Mouse (Mus musculus): ENCODE measurements around the gene Tns3. TPM values are rescaled to one million over a fixed set of nuclear protein-coding genes. Genes with fewer than 3 reads are reported as not detected.

Gene Tns3
- total RNA-seq, 2 experiments from 2014 or later = 27.4 to 29.0 TPM

DNA sequence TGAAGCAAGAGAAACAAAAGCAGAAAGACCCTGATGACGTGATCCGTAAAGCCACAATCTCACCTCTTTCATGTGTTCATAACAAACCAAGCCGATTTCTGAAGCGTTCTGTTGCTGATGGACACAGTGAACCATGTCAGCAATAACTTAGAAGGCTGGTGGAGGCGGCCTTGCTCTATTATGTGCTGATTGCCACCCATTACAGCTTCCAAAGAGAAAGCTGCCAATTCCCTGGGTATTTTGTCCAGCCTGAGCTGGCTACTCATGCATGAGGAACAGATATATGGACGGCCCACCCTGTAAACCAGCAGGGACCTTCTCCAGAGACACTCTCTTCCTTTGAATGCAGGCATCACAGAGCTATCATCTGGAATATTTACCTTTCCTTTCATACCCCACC, 211.1 kb downstream of the Tns3 start:
- DNase-seq = no peak
- intact Hi-C loops (cut with DNase I) = no loop called here

GRCm38 (mm10) chr11:8451597-8452201, 212.6 kb downstream of the Tns3 start:
- DNase-seq = no peak
- intact Hi-C loops (cut with DNase I) = no loop called here

DNA sequence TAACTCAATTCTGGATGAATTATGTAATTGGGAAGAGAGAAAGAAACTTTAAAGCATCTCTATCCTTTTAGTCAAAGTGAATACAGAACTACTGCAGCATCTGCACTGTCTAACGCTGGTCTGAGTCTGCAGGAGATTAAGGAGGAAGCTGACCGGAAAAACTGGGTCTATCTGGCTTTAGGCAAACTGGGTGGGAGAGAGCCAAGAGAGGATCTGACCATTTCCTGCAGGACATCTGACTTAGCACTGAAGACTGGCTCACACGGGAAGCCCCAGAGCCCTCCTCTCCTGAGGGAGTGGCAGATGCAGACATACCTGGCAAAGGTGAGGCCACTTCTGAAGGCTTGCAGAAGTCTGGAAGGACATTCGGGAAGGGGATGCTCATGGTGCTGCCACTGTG, 213.8 kb downstream of the Tns3 start:
- DNase-seq = no peak
- intact Hi-C loops (cut with DNase I) = no loop called here

DNA sequence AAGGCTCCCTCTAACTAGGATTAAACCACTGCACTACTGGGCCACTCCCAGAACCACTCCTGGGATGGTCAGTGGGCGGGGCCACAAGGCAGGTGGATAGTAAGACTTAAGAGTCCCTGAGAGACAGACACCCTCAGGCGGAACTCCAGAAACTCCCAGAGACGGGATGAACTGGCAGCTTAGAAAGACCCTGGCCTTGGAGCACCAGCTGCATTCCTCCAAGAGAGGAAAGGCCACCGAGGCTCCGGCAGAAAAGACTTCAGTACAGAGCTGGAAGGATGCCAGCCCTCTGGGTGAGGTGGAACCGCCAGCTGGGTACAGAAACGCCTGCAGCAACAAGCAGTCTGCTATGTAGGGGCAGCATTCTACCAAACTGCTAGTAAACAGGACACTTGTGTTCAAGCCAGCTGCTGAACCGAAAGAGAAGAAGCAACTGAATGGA, 218.4 kb downstream of the Tns3 start:
- intact Hi-C loops (cut with DNase I) = loop anchor here (2.0 kb wide), 1 partner anchor 23 kb away; no protein-coding TSS in a partner anchor
- DNase-seq = peak; percentile 77 to 78

DNA sequence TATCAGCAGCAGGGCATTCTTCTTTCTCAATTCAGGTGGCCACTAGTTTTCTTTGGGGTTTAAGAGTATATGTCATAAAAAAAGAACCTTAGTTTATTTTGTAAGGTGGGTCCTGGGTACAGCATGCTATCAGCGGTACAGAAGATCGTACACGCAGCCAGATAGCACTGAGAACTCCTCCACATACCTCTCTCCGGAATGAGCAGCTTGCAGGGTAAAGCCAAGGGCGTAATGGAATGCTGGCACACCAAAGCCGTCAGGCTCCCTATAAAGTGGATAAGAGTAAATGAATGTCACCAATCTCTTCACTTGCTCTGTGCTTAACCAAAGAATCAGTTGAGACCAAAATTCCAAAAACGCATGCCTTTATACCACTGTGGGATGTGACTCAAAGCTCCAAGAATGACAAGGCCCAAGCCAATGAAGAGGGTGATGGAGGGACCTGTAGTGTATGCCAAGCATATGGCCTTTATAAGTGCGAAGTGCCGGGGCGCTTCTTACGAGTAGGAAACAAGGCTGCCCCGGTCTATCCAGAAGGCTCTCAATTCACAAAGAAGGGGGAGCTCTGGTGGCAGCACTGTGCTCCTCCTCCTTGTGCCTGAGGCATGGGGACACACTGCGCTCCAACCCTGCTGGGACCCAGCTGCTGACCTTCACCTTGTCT, 219.4 kb downstream of the Tns3 start:
- DNase-seq = peak; percentile 28 to 32
- intact Hi-C loops (cut with DNase I) = loop anchor here (5.0 kb wide), 1 partner anchor 77 kb away; no protein-coding TSS in a partner anchor

DNA sequence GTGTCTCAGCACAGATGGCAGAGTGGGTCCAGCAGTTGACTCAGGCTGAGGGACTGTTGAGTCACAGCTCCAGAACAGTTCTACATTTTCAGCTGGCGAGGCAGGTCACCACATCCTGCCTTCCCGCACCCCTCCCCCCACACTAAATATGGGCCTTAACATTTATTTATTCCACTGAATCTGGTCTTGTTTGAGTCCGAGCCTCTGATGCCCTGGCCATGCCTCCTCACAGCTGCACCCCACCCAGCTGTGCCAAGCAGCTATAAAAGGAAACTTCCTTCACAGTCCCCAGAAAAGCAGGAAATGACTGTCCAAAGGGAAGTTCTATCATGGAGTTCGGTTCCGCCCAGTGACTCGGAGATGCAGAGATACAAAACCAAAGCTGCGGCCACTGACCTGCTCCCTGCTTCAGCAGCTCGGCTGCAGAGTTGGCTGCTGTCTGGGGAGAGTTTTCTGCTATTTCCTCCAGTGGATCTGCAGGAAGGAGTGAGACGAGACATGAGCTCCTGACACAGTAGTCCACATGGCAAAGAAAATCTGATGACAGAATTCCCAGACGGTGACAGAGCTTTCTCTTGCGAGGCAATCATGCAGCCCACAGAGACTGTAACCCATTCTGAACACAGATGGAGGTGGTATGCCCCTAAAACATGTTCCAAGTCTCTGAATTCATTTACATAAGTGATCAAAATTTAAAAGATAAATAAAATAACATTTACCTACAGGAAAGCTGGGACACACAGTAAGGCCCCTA, 220.6 kb downstream of the Tns3 start:
- intact Hi-C loops (cut with DNase I) = loop anchor here (5.0 kb wide), 1 partner anchor 79 kb away; no protein-coding TSS in a partner anchor
- peak; percentile 35 to 46 for DNase-seq

- DNase-seq = no peak
- intact Hi-C loops (cut with DNase I) = loop anchor here (5.0 kb wide), 1 partner anchor 82 kb away; no protein-coding TSS in a partner anchor
These were observed 223.6 kb downstream of the Tns3 start for GRCm38 (mm10) chr11:8440706-8441105.

DNA sequence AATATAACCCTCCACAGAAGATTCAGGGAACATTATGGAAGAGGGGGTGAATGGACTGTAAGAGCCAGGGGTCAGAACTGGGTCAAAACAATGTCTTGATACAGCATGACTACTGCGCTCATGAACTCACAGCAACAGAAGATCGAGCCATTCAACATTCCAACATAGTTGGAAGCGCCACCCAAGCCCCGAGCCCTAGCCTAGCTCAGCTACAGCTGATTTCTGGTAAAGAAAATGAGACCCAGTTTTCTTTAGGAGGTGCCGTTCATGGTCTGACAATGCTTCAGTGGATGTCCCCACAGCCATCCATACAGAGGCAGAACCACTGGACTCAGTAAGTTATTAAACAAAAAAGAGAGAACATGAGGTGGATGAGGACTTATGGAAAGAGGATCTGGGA, 224.1 kb downstream of the Tns3 start:
- no peak for DNase-seq
- intact Hi-C loops (cut with DNase I) = loop anchor here (5.0 kb wide), 1 partner anchor 82 kb away; no protein-coding TSS in a partner anchor

GRCm38 (mm10) chr11:8439035-8439434, 225.3 kb downstream of the Tns3 start:
- no peak for DNase-seq
- intact Hi-C loops (cut with DNase I) = no loop called here

DNA sequence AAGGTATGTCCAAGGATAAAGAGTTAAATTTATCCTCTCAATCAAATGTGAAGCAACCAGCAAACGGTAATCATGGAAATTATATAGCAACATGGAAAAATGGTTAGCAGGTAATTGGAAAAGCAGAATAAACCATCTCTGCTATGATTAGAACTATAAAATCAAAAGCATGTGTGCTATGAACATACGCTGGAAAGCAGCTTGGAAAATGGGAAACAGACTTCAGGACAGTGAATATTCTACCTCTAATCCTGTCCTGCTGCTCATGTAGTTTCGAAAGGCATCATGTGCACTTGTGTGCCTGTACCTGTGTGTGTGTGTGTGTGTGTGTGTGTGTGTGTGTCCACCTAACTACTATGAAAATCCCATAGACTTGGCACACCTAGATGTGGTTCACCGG, 226.1 kb downstream of the Tns3 start:
- no peak for DNase-seq
- intact Hi-C loops (cut with DNase I) = no loop called here

GRCm38 (mm10) chr11:8435101-8435500, 229.2 kb downstream of the Tns3 start:
- intact Hi-C loops (cut with DNase I) = no loop called here
- no peak for DNase-seq

DNA sequence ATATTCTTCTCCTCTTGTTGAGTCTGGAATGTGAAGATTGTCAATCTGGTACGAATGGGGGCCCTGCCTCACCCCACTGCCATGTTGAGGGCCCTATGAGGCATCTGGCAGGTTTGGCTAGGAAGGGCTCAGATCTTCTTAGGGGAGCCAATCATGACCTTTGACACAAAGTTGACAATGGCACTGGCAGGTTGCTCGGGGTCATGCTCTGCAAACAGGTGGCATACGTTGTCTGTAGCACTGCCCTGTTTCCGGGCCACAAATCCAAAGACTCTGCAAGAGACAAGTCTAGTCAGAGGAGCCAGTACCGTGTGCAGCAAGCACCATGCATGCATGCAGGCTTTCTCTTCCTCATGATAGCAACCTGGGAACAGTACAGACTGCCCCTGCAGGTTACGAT, 230.0 kb downstream of the Tns3 start:
- no peak for DNase-seq
- intact Hi-C loops (cut with DNase I) = no loop called here

DNA sequence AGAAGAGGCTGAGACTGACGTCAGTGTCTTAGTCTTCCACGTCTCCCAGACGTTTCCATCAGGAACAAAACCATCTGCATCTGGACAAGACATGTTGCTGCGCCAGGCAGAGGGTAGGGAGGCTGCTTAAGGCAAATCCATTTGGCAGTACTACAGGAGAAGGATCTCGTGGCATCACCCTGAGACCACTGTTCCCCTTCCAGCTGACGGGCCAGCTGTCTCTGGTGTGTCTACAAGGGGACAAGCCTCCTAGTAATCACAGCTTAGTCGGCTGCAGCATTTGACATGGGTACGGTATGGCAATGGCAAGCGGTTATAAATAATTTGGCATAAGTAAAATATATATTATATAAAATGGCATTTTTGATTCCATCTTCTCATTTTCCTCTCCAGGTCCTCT, 230.9 kb downstream of the Tns3 start:
- no peak for DNase-seq
- intact Hi-C loops (cut with DNase I) = no loop called here

DNA sequence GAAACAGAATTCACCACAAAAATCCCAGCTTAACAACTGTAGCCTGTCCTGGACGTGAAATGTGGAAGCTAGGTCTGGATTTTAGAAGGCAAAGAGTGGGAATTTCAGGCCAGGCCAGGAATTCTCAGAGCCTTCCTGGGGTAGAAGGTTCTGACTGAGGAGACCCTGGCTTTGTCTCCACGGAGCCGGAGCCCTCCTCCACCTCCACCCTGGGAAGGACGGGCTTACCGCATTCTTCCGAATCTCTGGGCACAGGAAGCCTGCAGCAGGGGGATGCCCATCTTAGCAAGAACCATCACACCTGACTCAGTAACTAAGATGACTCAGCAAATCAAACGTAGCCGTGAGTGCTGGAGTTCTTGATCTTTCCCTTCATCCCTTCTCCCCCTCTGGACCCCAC, 231.4 kb downstream of the Tns3 start:
- DNase-seq = no peak
- intact Hi-C loops (cut with DNase I) = no loop called here

- DNase-seq = no peak
- intact Hi-C loops (cut with DNase I) = no loop called here
These were observed 236.7 kb downstream of the Tns3 start for GRCm38 (mm10) chr11:8427660-8428059.

GRCm38 (mm10) chr11:8425226-8425570, 239.1 kb downstream of the Tns3 start:
- DNase-seq = no peak
- intact Hi-C loops (cut with DNase I) = no loop called here

DNA sequence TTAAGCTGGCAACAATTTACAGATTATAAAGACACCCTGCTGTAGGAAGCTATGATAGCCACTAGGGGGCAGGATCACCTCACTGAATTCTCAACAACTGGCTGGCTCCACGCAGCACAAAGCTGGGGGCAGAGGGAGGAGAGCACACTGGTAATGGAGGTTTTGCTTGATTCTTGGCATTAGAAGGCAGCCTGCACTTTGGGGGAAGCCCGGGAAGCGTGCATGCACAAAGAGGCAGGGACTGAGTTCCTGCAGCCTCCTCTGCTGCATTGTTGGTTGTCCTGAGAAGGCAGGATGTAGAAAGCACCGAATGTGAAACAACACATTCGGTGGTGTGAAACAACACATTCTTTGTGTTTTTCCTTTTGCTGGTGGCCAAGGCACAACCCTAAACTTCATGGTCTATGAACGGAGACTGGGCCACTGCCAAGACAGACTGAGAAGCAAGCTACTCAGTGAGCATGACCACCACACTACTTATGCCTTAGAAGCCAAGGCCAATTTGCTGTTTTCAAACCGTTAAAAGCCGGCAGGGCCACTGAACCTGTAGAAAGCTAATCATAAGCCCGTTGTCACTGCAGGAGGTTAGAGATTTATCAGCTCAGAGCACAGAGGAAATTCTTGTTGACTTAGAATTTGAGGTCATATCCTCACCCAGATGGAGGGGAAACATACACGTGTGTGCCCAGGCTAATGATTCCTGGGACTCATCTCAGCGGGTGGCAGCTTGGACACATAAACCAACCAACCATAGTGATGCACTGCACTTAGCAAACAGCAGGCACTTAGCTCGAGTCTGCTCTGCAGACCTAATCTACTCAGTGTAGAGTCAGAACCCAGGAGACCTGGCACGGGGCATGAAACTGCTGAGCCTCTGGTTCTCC, 239.8 kb downstream of the Tns3 start:
- DNase-seq = peak; percentile 80 to 85
- intact Hi-C loops (cut with DNase I) = loop anchor here (1.0 to 5.0 kb wide), 4 partner anchors 100 to 708 kb away; no protein-coding TSS in a partner anchor

DNA sequence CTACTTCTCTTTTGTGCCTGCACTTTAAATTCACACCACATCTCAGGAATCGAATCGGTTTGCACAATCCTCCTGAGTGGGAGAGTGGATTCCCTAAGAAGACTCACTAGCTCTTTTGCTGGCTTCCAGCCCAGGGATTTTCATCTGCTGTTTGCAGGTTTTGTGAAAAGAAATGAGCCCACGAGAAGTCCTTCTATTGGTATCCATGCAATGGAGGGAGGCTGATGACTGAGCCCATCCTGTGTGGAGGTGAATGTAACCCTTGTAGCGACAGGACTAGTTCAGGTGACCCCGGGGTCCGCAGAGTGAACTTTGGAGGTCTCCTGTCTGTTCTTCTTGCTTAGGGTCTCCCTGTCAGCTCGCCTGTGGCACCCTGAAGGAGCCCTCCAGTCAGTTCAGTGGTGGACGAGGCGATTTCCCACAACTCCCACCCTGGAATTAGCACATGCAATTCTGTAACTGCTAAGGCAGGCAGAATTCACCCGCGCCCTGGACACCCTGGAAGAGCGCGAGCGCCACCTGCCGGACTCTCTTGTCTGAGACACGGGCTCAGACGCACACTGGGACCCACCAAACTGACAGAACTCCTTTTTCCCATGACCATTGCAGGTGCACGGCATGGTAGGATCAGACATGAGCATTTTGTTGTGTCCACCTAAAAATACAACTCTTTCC, 259.0 kb downstream of the Tns3 start:
- intact Hi-C loops (cut with DNase I) = loop anchor here (1.0 to 10.0 kb wide), 3 partner anchors 161 to 1751 kb away; partner anchors contain the start of gene Ramp3
- DNase-seq = peak; percentile 62 to 80

DNA sequence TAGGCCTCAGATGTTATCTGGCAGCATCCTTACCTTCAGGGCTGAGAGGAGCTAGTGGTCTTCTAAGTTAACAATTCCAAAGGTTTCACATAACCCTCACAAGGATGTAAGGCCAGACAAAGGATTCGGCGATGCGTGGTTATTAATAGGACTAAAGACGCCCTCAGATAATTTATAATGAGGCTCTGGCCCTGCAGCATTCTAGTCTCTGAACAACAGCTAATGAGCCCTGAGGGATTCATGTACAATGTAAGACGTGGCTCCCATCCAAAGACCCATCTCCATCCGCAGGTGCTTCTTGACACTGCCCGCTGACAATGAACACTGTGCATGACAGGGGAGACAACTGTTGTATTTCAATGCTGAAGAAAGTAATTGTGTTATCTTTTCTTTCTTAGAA, 263.0 kb downstream of the Tns3 start:
- intact Hi-C loops (cut with DNase I) = loop anchor here (10.0 kb wide), 2 partner anchors 157 to 1747 kb away; partner anchors contain the start of gene Ramp3
- DNase-seq = no peak

GRCm38 (mm10) chr11:8396329-8396728, 268.0 kb downstream of the Tns3 start:
- intact Hi-C loops (cut with DNase I) = no loop called here
- DNase-seq = no peak

All from heart, postnatal 10 days (tissue).